7 mouse cellular contexts compared by ENCODE assay signal in the genomic region with DNA sequence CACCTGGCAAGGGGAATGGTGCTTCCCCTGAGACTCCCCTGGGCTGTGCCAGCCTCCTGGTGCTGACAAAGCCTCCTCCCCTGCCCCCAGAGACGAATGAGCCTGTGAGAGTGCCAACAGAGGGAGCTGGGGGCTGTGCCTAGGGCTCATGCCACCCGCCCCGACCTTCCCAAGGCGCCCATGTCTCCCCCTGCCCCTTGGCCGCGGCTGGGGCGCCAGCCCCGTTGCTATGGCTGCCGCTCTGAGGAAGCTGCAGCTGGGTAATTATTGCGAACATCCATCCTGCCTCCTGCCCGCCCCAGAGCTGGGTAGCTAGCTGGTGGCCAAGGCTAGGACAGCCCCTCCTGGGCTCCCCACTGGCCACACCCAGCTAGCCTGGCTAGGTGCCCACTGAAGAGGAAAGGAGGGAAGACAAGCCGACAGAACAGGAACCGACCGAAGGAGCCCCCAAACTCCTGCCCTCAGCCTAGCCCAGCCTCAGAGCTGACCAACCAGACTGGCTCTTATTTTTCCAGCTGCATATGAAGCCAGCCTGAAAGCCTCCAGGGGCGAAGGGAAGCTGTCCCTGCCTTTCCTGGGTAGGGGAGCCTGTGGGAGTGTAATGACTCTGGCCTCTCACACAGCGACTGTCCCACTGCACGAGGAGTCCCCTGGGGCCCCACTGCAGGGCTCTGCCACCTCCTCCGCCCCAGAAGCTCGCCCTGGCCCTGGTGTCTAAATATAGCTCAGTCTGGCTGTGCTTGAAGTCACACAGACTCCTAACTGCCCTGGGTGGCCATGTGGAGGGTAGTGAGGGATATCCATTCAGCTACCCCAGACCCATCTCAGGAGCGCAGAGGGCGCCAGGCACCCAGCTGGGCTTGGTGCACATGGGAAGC. TPM values are rescaled to one million over a fixed set of nuclear protein-coding genes. Genes with fewer than 3 reads are reported as not detected.
A peak's percentile ranks its signal among the peaks of the same experiment; 100 is the strongest.
DNase-seq lines count a peak whose midpoint lies in the region; ATAC-seq and TF ChIP-seq lines count a peak whose summit lies in the region.

No protein-coding gene starts in this region.

- CTCF ChIA-PET in Patski (lab: Charles Lee) = interaction anchor here (0.6 to 1.4 kb wide), 6 partner anchors 9 to 391 kb away, joined by 3 to 6 read pairs (median 3); no protein-coding TSS in a partner anchor

- H3K4me2 ChIP-seq in forebrain, embryonic 14.5 days (ENCODE audit: low read length) = peak overlapping the region; percentile 46
- H3K4me2 ChIP-seq in hindbrain, embryonic 13.5 days = peak overlapping the region; percentile 45
- peak overlapping the region; percentile 63 for H3K4me2 ChIP-seq in liver, embryonic 11.5 days
- peak overlapping the region; percentile 45 for H3K4me2 ChIP-seq in midbrain, postnatal 0 days (ENCODE audit: low read depth, low read length, poor library complexity, severe bottlenecking)
- peak overlapping the region; percentile 52 for H3K4me2 ChIP-seq in stomach, embryonic 16.5 days (ENCODE audit: low read depth, low read length)

- ATAC-seq in Patski = peak; percentile 44
- peak; percentile 84 for ATAC-seq in forebrain, embryonic 14.5 days
- peak; percentile 82 for ATAC-seq in hindbrain, embryonic 13.5 days (ENCODE audit: low FRiP score)
- ATAC-seq in liver, embryonic 11.5 days (replicated peaks; ENCODE audit: low FRiP score) = peak; percentile 83
- ATAC-seq in midbrain, postnatal 0 days (ENCODE audit: low FRiP score) = peak; percentile 78
- ATAC-seq in stomach, embryonic 16.5 days (ENCODE audit: insufficient read depth, low FRiP score) = peak; percentile 75

- H3K36me3 ChIP-seq in E14TG2a.4 (ENCODE audit: insufficient read depth, low read length) = no peaks in the 10 kb centered on the region
- no peaks in the 10 kb centered on the region for H3K36me3 ChIP-seq in forebrain, embryonic 14.5 days (ENCODE audit: control insufficient read depth, insufficient read depth, low read length)
- no peaks in the 10 kb centered on the region for H3K36me3 ChIP-seq in hindbrain, embryonic 13.5 days
- H3K36me3 ChIP-seq in liver, embryonic 11.5 days (ENCODE audit: control insufficient read depth, insufficient read depth, low read length) = no peaks in the 10 kb centered on the region
- no peaks in the 10 kb centered on the region for H3K36me3 ChIP-seq in midbrain, postnatal 0 days (ENCODE audit: insufficient read depth, low read length)
- H3K36me3 ChIP-seq in stomach, embryonic 16.5 days (ENCODE audit: control insufficient read depth, insufficient read depth, low read length) = no peaks in the 10 kb centered on the region

- H3K4me3 ChIP-seq in E14TG2a.4 (replicated peaks; ENCODE audit: low read length) = peak overlapping the region; percentile 66
- H3K4me3 ChIP-seq in forebrain, embryonic 14.5 days (ENCODE audit: low read depth, low read length) = peak overlapping the region; percentile 8; the same call in 1 of the 2 replicates
- peak overlapping the region; percentile 18; the same call in 1 of the 2 replicates for H3K4me3 ChIP-seq in hindbrain, embryonic 13.5 days
- H3K4me3 ChIP-seq in liver, embryonic 11.5 days (ENCODE audit: low read depth, low read length) = peak overlapping the region; percentile 19
- H3K4me3 ChIP-seq in midbrain, postnatal 0 days (ENCODE audit: low read depth, low read length) = peak overlapping the region; percentile 14
- peak overlapping the region; percentile 15 for H3K4me3 ChIP-seq in stomach, embryonic 16.5 days (replicated peaks; ENCODE audit: low read length)

- WGBS in forebrain, embryonic 14.5 days = 9% methylated on average over 20 of the region's 21 CpGs
- 5% methylated on average over 19 of the region's 21 CpGs for WGBS in hindbrain, embryonic 13.5 days
- 8% methylated on average over 21 of the region's 21 CpGs for WGBS in liver, embryonic 11.5 days
- WGBS in midbrain, postnatal 0 days = 7% methylated on average over 19 of the region's 21 CpGs
- WGBS in stomach, embryonic 16.5 days = 10% methylated on average over 21 of the region's 21 CpGs

- H3K27me3 ChIP-seq in E14TG2a.4 (ENCODE audit: insufficient read depth, low read length) = peaks cover 44% of the 10 kb centered on the region
- no peaks in the 10 kb centered on the region for H3K27me3 ChIP-seq in Patski
- H3K27me3 ChIP-seq in forebrain, embryonic 14.5 days (replicated peaks; ENCODE audit: control insufficient read depth, insufficient read depth, low read length) = no peaks in the 10 kb centered on the region
- 0 out of 2 replicates have a peak, but pooled peaks cover 3% of the 10 kb centered on the region for H3K27me3 ChIP-seq in hindbrain, embryonic 13.5 days
- no peaks in the 10 kb centered on the region for H3K27me3 ChIP-seq in liver, embryonic 11.5 days (replicated peaks; ENCODE audit: control insufficient read depth, insufficient read depth, low read length)
- no peaks in the 10 kb centered on the region for H3K27me3 ChIP-seq in midbrain, postnatal 0 days (ENCODE audit: insufficient read depth, low read length)
- H3K27me3 ChIP-seq in stomach, embryonic 16.5 days (ENCODE audit: control insufficient read depth, insufficient read depth, low read length) = no peaks in the 10 kb centered on the region

- in situ Hi-C loops in Patski (cut with MboI; ENCODE audit: low pct_unique_long_range_greater_than_20kb) = no loop called here

- H3K9me3 ChIP-seq in E14TG2a.4 (ENCODE audit: low read length) = no peaks in the 10 kb centered on the region
- no peaks in the 10 kb centered on the region for H3K9me3 ChIP-seq in forebrain, embryonic 14.5 days (replicated peaks; ENCODE audit: control insufficient read depth, low read length)
- no peaks in the 10 kb centered on the region for H3K9me3 ChIP-seq in hindbrain, embryonic 13.5 days
- no peaks in the 10 kb centered on the region for H3K9me3 ChIP-seq in liver, embryonic 11.5 days (ENCODE audit: control insufficient read depth, low read length)
- no peaks in the 10 kb centered on the region for H3K9me3 ChIP-seq in midbrain, postnatal 0 days (ENCODE audit: low read length)
- no peaks in the 10 kb centered on the region for H3K9me3 ChIP-seq in stomach, embryonic 16.5 days (replicated peaks; ENCODE audit: control insufficient read depth, low read length)

- no peak for DNase-seq in Patski (ENCODE audit: low read depth, low spot score)
- peak; percentile 66 for DNase-seq in forebrain, embryonic 14.5 days (ENCODE audit: low spot score)
- peak; percentile 70 for DNase-seq in liver, embryonic 11.5 days (ENCODE audit: low spot score)
- DNase-seq in midbrain, postnatal 0 days (ENCODE audit: low spot score) = peak; percentile 70

- peaks cover 36% of the 10 kb centered on the region for H3K4me1 ChIP-seq in E14TG2a.4 (replicated peaks; ENCODE audit: low read depth, low read length)
- H3K4me1 ChIP-seq in forebrain, embryonic 14.5 days (ENCODE audit: control insufficient read depth, insufficient read depth, low read length) = peaks cover 24% of the 10 kb centered on the region
- peaks cover 34% of the 10 kb centered on the region for H3K4me1 ChIP-seq in hindbrain, embryonic 13.5 days (replicated peaks)
- peaks cover 52% of the 10 kb centered on the region for H3K4me1 ChIP-seq in liver, embryonic 11.5 days (replicated peaks; ENCODE audit: control insufficient read depth, insufficient read depth, low read length)
- peaks cover 16% of the 10 kb centered on the region for H3K4me1 ChIP-seq in midbrain, postnatal 0 days (ENCODE audit: insufficient read depth, low read length)
- H3K4me1 ChIP-seq in stomach, embryonic 16.5 days (ENCODE audit: control insufficient read depth, insufficient read depth, low read length) = peaks cover 15% of the 10 kb centered on the region

- POLR2A ChIA-PET in Patski (lab: Charles Lee) = interaction anchor here (1.4 kb wide), 1 partner anchor 18 kb away, joined by 4 read pairs; no protein-coding TSS in a partner anchor

- H3K9ac ChIP-seq in forebrain, embryonic 14.5 days (ENCODE audit: low read length) = peak overlapping the region; percentile 53
- H3K9ac ChIP-seq in hindbrain, embryonic 13.5 days = peak overlapping the region; percentile 56
- H3K9ac ChIP-seq in liver, embryonic 11.5 days (ENCODE audit: low read depth, low read length) = peak overlapping the region; percentile 53
- peak overlapping the region; percentile 33; the same call in 1 of the 2 replicates for H3K9ac ChIP-seq in midbrain, postnatal 0 days (replicated peaks; ENCODE audit: low read length, poor library complexity, severe bottlenecking)
- peak overlapping the region; percentile 71 for H3K9ac ChIP-seq in stomach, embryonic 16.5 days (ENCODE audit: low read length)

- TF ChIP-seq CTCF in E14TG2a.4 (conservative IDR thresholded peaks at IDR 0.05; ENCODE audit: low read length) (no peak), Patski (IDR thresholded peaks at IDR 0.05) (no peak)
- TF ChIP-seq CTCF in midbrain, postnatal 0 days (IDR thresholded peaks at IDR 0.05) = no peak

- H3K27ac ChIP-seq in forebrain, embryonic 14.5 days (ENCODE audit: low read depth, low read length) = peak overlapping the region; percentile 63
- H3K27ac ChIP-seq in hindbrain, embryonic 13.5 days = peak overlapping the region; percentile 72
- peak overlapping the region; percentile 74 for H3K27ac ChIP-seq in liver, embryonic 11.5 days (ENCODE audit: low read depth, low read length)
- peak overlapping the region; percentile 52 for H3K27ac ChIP-seq in midbrain, postnatal 0 days (ENCODE audit: low read depth, low read length)
- peak overlapping the region; percentile 74 for H3K27ac ChIP-seq in stomach, embryonic 16.5 days (ENCODE audit: low read length)

RNA-seq across cellular contexts. Expression of gene Nol4l, which starts 31.1 kb away (rescaled TPM):
- polyA plus RNA-seq in Patski (2021) = 17.8 TPM
- 31.4 and 42.0 TPM in 2 replicates for polyA plus RNA-seq in forebrain, embryonic 14.5 days (2014; fragmentation: Nextera tagmentation; extraction: Ambion mirVana)
- 42.4 and 43.8 TPM in 2 replicates for polyA plus RNA-seq in hindbrain, embryonic 13.5 days (2015; fragmentation: Nextera tagmentation; extraction: Ambion mirVana)
- polyA plus RNA-seq in liver, embryonic 11.5 days (2014; fragmentation: Nextera tagmentation; extraction: Ambion mirVana) = 14.1 and 15.8 TPM in 2 replicates
- total RNA-seq in midbrain, postnatal 0 days (2014; rRNA removed) = 73.1 and 97.7 TPM in 2 replicates
- polyA plus RNA-seq in midbrain, postnatal 0 days (2015; fragmentation: Nextera tagmentation; extraction: Ambion mirVana) = 24.4 and 26.4 TPM in 2 replicates
- polyA plus RNA-seq in stomach, embryonic 16.5 days (2015; fragmentation: Nextera tagmentation; extraction: Ambion mirVana) = 11.3 and 11.5 TPM in 2 replicates

Comparison
In these comparisons a context has a peak if more than half of its experiments do, and no peak if none do; other contexts are left out.
1. H3K4me3 ChIP-seq: peak in every context shown above with its lines; median percentile 66 in E14TG2a.4; 19 in liver, embryonic 11.5 days; 18 in hindbrain, embryonic 13.5 days; 15 in stomach, embryonic 16.5 days; 14 in midbrain, postnatal 0 days; 8 in forebrain, embryonic 14.5 days.